Mouse (Mus musculus) spleen, adult 12 weeks (tissue): ENCODE measurements around the gene Sbds.

Experiments used
- DNase-seq: peaks from one replicate; pipeline ENCODE4 v3.0.0; 2022; ENCODE audit warnings: low spot score

Gene Sbds

DNA sequence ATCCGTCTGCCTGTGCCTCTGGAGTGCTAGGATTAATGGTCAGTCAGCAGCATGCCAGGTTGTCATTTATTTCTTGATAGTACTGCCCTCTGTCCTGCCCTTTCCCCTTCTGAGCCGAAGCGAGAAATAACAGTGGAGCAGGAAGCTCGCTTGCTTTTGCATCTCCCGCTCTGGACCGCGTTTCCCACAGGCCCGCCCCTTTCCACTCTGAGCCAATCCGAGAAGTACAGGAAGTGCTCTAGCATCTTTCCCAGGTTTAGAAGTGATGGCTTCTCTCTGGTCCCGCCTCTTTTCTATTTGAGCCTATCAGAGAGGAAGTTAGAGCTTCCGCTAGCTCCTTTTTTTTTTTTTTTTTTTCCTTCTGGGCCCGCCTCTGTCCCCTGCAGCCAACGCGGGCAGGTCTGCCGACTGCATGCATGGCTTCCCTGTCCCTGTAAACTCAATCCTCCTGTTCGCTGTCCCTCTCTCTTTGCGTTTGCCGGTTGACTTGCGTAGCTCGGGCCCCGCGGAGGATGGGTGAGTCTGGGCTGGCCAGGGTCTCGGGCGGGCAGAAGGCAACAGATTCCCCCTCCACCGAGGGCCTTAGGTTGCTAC, 1.4 kb upstream of the Sbds start:
- DNase-seq = peak; percentile 86

DNA sequence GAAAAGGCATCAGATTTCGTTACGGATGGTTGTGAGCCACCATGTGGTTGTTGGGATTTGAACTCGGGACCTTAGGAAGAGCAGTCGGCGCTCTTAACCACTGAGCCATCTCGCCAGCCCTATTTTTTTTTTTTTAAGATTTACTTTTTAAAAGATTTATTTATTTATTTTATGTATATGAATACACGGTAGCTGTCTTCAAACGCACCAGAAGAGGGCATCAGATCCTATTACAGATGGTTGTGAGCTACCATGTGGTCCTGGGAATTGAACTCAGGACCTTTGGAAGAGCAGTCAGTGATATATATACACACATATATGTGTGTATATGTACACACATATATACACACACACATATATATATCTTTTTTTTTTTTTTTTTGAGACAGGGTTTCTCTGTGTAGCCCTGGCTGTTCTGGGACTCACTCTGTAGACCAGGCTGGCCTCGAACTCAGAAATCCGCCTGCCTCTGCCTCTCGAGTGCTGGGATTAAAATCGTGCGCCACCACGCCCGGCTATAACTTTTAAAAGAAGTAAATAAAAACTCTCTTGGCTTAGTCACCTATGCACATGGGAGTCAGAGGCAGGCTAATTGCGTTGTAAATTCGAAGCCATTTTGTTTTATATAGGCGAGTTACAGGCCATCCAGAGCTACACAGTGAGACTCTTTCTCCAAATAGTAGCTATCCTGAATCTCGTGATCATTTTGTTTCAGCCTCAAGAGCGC, 632 bp upstream of the Sbds start:
- DNase-seq = peak; percentile 21

DNA sequence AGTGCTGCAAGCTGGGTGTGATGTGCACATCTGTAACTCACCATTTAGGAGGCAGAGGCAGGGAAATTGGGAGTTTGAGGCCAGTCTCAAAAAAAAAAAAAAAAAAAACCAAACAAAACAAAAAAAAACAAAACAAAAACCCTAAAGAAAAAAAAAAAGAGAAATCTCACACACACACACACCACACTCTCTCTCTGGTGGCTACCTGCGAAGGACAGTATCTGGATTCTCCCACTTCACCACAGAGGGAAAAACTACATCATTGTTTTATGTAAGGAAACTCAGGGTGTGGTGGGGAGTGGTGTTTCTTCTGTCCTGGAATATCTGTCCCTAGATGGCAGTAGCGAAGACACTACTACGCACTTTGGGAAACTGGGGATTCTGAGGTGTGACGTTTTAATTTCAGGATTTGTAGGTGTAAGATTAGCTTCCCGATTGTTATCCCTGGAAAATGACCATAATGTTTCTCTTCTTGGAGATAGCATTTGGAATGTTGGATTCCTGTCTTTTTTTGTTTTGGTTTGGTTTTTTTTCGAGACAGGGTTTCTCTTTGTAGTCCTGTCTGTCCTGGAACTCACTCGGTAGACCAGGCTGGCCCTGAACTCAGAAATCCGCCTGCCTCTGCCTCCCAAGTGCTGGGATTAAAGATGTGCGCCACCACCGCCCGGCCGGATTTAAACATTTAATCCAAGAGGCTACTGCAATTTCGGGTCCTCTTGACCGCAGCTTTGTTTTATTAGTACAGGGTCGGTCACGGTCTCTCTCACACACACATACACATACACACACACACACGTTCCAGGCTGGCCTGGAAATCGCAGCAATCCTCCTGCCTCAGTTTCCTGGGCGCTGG, 940 bp downstream of the Sbds start:
- peak; percentile 21 for DNase-seq

GRCm38 (mm10) chr5:130247823-130248222, 7.5 kb downstream of the Sbds start:
- DNase-seq = no peak

DNA sequence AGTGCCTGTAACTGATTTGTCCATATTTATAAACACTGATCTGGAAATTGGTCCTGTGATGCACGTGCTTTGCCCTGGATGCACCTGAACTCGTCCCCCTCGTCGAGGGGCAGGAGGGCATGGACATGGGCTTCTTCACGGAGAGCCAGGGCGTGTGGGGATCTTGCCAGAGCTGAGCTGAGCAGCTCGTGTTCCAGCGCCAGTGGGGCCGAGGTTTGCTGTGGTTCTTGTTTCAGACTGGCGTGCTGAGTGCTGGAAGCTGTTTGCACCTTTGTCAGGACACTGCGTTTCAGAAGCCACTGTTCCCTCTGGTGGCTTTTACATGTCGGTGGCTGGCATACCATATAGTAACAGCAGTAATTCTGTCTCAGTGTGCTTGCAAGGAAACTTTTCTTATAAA, 13.9 kb downstream of the Sbds start:
- no peak for DNase-seq

GRCm38 (mm10) chr5:130239856-130240255, 15.5 kb downstream of the Sbds start:
- DNase-seq = no peak

GRCm38 (mm10) chr5:130239236-130239635, 16.1 kb downstream of the Sbds start:
- DNase-seq = no peak

DNA sequence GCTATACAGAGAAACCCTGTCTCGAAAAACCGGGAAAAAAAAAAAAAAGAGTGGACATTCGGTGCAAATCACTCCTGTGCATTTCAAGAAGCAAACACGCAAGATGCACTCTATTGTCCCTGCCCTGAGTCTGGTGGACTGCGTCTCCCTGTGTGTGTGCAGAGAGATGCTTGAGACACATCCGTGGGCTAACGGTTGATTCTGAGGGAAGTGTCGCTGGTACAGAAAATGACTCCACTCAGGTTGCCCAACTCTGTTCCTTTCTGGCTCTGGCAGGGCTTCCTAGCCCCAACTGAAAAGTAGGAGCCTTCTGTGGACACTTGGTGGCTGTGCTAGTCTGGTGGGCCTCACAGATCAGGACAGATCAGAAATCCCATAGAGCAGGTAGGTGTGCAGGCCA, 19.0 kb downstream of the Sbds start:
- no peak for DNase-seq

DNA sequence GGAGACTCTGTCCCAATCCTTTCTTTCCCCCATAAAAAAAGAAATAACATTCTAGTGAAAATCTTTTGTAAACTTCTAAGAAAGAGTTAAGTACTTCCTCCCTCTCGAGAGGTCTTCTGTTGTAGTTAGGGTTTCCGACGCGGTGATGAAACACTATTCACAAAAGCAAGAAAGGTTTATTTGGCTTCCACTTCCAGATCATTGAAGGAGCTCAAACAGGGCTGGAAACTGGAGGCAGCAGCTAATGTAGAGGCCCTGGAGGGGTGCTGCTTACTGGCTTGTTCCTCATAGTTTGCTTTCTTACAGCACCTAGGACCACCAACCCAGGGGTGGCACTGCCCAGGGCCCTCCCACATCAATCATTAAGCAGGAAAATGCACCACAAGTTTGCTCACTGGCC, 27.2 kb downstream of the Sbds start:
- no peak for DNase-seq

DNA sequence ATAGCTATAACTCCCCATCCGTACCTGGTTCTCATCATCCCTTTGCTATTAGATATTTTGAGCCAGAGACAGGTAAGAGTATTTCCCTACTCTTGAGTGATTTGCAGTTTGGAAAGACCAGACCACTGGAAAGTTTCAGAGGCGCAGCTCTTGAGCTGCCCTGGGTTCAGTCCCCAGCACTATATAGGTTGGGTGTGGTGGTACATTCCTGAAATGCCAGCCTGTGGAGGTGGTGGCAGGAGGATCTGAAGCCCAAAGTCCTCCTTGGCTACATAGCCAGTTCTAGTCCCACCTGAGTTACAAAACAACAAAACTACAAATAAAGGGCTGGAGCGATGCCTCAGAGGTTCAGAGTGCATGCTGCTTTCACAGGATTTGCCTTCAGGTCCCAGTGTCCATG, 28.5 kb downstream of the Sbds start:
- DNase-seq = no peak

- peak; percentile 94 for DNase-seq
These were observed 33.0 kb downstream of the Sbds start for GRCm38 (mm10) chr5:130222146-130223004.

GRCm38 (mm10) chr5:130221760-130222145, 33.6 kb downstream of the Sbds start:
- DNase-seq = no peak

GRCm38 (mm10) chr5:130221316-130221715, 34.0 kb downstream of the Sbds start:
- DNase-seq = no peak

DNA sequence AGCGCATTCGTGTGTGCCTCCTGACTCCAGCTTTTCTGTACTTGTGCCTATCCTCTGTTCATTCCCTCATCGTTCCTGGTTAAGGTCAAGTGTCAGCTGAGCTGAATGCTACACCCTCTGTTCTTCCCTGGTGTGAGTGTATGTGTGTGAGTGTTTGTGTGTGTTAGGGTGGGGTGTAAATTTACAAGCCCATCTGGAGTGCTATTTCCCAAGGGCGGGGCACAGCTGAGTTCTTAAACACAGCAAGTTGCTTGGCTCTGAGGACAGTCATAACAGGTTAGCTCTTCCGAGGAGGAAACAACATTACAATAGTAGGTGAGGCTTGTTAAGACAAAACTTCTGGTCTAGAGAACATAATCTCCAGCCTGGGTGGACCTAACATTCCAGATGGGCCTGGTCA, 37.0 kb downstream of the Sbds start:
- no peak for DNase-seq

GRCm38 (mm10) chr5:130217406-130217805, 37.9 kb downstream of the Sbds start:
- no peak for DNase-seq

DNA sequence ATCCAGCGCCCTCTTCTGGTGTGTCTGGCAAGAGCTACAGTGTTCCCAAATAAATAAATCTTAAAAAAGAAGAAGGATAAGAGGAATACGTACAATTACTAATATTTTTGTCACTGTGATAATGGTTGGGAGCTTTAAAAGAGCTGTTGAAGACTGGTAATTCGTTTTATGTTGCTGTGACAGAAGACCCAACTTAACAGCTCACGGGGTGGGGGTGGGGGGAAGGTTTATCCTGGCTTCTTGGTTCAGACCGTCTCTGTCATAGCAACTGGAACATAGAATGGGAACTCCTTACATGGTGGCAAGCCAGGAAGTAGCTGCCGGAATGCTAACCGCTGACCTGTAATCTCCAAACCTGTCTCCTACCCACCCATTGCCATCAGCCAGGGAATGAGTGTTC, 38.5 kb downstream of the Sbds start, which contains the start of gene Tmem248:
Gene Tmem248, plus strand, starts transcription at position 301 of the 400 bp plus-strand sequence.
- no peak for DNase-seq

DNA sequence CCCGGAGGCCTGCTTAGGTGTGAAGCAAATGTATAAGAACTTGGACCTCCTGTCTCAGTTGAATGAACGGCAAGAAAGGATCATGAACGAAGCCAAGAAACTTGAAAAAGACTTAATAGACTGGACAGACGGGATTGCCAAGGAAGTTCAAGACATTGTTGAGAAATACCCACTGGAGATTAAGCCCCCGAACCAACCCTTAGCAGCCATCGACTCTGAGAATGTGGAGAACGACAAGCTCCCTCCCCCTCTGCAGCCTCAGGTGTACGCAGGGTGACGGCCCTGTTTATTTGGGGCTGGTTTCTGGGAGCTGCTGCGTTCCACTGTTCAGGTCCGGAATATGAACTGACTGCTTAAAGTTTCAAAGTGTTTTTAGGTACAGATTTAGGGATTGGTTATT, 42.4 kb downstream of the Sbds start:
- DNase-seq = no peak

- no peak for DNase-seq
These were observed 48.0 kb downstream of the Sbds start for GRCm38 (mm10) chr5:130207299-130207698.

GRCm38 (mm10) chr5:130205441-130206023, 49.8 kb downstream of the Sbds start:
- DNase-seq = no peak

- no peak for DNase-seq
These were observed 50.8 kb downstream of the Sbds start for GRCm38 (mm10) chr5:130204560-130204959.

GRCm38 (mm10) chr5:130203948-130204347, 51.4 kb downstream of the Sbds start:
- no peak for DNase-seq
